Mouse (Mus musculus) T-helper 2 cell (primary cell): ENCODE measurements around the gene Plcl2.
"Not testable (repeated sequence)": the region's sequence is repeated elsewhere in the genome, so short reads cannot be mapped to it uniquely, and the experiment has no call there.

Source experiments
- in situ Hi-C: fragments of 300-600 bp; cut with MboI, MseI; formaldehyde crosslinking; loops from one replicate; pipeline ENCODE4 v1.15.1; 2025; ENCODE audit warnings: high pct_unique_total_duplicates

The Plcl2 gene

DNA sequence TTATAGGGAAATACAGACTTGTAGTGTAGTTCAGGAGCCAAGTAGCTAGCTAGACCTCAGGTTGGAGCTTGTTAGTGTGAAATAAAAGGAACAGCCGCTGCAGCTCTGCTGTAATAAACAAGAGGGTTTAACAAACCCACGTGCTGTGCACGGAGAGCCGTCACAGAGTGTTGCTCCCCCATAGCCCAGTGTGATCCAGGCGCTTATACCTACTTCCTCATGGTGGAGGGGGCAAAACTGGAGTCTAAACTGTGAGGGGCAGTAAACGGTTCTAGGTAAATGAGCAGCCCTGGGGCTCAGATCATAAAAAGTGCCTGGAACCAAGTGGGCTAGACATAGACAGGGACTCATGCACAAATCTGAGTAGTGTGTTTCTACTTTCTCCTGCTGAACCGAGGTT, 165.4 kb downstream of the Plcl2 start:
- in situ Hi-C loops: no loop called here

DNA sequence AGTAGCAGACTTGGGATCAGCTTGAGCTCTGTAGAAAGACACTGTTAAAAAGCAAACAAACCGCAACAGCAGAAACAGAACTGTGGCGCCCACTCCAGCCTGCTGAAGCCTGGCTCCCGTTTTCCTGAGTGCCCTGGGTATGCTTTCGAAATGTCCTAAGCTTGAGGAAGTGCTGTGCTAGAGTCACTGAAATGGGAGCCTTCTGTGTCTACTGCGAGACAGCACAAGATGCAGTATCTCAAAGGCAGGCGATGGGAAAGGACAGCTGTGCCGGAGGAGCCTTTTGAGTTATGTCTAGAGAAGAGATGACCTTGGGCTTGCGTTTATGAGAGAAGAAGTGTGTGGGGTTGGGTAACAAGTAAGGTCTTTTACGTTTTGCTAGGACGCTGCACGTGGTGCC, 166.0 kb downstream of the Plcl2 start:
- in situ Hi-C loops: no loop called here

DNA sequence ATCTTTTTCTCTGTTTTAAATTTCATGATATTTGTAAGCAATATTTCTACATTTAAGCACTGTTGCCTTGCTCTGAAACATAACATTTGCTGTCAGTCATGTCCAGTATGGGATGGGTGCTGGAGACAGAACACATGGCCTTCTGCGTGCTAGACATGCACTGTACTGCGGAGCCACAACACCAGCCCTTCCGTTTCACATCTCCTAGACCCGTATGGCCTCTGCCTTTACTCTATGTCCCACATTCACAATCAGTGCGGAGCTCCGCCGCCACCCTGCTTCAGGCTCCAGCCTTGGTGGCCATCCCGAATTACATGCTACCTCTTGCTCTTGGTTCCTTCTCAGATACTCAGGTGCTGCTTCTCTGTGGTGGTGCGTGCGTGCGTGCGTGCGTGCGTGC, 168.1 kb downstream of the Plcl2 start:
- in situ Hi-C loops: no loop called here

- in situ Hi-C loops: no loop called here
Observed at GRCm38 (mm10) chr17:50677978-50678712, 168.9 kb downstream of the Plcl2 start.

DNA sequence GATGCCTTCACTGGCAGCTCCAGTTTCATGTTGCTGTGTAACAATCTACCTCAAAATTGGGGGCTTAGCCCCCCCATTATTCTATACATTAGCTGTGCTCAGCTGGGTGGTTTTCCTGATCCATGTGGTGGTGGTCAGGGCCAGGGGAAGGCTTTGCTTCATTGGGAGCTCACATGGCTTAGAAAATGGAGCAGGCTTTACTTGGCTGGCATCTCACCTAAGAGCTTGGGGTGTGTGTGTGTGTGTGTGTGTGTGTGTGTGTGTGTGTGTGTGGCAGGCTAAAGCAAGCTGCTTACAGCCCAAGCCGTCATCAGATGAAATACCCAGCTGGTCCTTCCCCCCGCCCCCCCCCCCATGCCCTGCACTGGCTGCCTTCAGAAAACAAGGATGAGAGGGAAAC, 169.5 kb downstream of the Plcl2 start:
- in situ Hi-C loops: no loop called here

GRCm38 (mm10) chr17:50679613-50680534, 170.7 kb downstream of the Plcl2 start:
- in situ Hi-C loops: no loop called here

DNA sequence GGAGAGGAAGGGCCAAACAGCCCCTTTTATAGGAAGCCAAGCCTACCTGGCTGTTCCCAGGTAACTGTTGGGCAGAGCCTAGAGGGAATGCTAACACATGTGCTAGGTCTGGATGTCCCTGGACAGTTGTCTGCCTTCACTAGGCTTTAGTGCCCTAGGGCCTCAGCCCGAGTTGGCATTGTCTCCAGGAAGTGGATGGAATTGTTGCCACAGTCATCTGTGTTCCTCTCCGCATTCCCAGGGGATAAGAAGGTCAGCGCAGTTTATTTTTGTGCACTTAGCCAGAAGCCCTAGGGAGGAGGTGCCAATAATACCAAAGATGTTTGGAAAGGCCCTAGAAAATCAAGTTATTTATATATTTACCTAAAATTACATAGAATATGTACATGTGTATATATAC, 173.5 kb downstream of the Plcl2 start:
- in situ Hi-C loops: no loop called here

- in situ Hi-C loops: no loop called here
Observed at GRCm38 (mm10) chr17:50684960-50685645, 175.9 kb downstream of the Plcl2 start.

DNA sequence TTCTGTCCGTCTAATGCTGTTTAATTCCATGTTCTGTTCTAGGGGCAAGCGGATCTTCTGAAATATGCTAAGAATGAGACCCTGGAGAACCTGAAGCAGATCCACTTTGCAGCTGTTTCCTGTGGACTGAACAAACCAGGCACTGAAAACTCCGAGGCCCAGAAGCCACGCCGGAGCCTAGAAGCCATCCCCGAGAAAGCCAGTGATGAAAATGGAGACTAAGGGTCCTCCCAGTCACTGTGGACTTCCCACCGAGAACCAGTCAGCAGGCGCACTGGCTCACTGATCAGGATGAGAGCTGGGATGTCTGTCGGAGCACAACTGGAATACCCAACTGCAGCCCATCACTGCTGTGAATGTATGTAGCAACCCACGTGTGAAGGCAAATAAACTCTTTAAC, 178.5 kb downstream of the Plcl2 start:
- in situ Hi-C loops: no loop called here

DNA sequence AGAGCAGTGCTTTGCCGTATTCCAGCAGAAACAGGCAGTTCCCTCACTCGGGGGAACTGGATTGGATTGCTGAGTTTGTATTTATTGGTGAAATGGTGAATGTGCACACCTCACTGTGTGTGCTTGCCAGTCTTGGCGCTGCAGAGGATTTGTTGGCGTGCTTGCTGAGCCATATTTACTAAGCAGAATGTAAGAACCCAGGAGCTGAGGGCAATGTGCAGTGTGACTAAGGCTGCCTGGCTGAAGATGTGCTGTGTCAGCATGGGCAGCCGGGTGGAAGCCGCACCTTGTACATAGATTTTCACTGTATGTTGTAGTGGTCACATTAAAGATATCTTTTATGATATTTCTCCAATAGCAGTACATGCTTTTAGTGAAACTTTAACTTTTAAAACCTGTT, 178.9 kb downstream of the Plcl2 start:
- in situ Hi-C loops: no loop called here

DNA sequence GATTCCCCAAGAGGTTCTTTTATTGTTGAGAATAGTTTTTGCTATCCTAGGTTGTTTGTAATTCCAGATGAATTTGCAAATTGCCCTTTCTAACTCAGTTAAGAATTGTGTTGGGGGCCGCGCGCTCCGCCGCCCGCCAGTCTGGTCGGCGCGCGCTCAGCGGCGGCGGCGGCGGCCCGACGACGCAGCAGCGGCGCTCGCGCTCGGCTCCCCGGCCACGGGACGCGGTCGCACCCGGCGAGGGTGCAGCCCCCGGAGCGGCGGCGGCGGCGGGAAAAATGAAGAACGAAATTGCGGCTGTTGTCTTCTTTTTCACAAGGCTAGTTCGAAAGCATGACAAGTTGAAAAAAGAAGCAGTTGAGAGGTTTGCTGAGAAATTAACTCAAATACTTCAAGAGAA, 189.2 kb downstream of the Plcl2 start:
- in situ Hi-C loops: not testable (repeated sequence)

- in situ Hi-C loops: no loop called here
Observed at GRCm38 (mm10) chr17:50710497-50711222, 201.5 kb downstream of the Plcl2 start.

- in situ Hi-C loops: no loop called here
Observed at GRCm38 (mm10) chr17:50717586-50717985, 208.4 kb downstream of the Plcl2 start.

- in situ Hi-C loops: no loop called here
Observed at GRCm38 (mm10) chr17:50724376-50724775, 215.2 kb downstream of the Plcl2 start.

GRCm38 (mm10) chr17:50726265-50726664, 217.1 kb downstream of the Plcl2 start:
- in situ Hi-C loops: no loop called here

GRCm38 (mm10) chr17:50729031-50729430, 219.8 kb downstream of the Plcl2 start:
- in situ Hi-C loops: no loop called here

GRCm38 (mm10) chr17:50729577-50729976, 220.4 kb downstream of the Plcl2 start:
- in situ Hi-C loops: no loop called here

DNA sequence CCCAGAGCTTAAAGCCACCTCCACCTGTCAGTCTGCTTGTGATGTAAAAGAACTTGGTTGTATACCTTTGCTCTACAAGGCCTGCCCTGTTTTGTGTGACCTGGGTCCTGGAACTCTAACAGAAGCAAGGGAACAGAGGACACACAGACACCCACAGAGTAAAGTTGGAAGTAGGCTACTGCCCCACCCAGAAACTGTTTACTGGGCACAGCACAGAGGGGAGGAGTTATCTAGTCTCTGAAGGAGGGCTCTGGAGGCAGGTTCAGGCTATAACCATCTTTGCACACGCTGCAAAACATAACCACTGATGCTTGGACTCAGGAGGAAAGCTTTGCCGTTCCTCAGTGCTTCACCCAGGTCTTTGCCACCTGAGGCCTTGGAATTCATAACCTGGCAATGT, 221.7 kb downstream of the Plcl2 start:
- in situ Hi-C loops: no loop called here

DNA sequence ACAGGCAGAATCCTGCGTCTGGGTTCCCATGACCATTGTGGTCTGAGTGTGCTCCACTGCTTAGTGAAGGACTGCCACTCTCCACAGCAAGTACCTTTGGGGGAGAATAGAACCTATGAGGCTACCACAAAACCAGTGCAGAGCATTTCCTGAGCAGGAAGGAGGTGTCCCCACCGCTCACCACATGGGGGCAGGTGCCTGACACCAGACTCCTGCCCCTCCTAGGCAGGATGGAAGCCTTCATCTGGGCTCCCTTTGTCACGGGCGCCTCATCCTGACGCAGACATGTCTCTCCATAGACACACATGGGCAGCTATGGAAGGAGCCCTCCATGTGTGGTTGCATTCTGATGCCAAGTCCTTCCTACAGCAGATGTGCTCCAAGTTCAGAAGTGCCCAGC, 222.7 kb downstream of the Plcl2 start:
- in situ Hi-C loops: no loop called here

- in situ Hi-C loops: no loop called here
Observed at GRCm38 (mm10) chr17:50733390-50733789, 224.2 kb downstream of the Plcl2 start.

DNA sequence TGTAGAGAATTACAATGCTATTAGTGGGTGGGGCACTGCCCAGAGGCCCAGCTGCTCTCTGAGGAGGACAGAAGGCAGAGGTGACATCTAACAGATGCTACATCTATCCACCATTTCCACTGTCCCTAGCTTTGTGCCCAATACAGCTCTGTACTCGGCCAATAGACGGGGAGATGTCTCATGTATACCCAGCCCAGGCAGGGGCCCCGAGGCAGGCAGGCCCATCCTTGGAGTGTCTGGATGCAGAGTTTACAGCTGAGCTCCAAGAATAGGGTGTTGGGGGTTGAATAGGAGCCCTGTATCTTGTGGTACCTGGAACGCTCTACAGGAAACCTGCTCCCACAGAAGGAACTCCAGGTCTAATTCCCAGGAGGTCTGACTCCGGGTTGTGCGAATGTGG, 225.6 kb downstream of the Plcl2 start:
- in situ Hi-C loops: no loop called here
